Mouse (Mus musculus): Measurements from ENCODE around the gene Ralgds. TPM values are rescaled to one million over a fixed set of nuclear protein-coding genes. Genes with fewer than 3 reads are reported as not detected.
"Not testable (repeated sequence)": the region's sequence is repeated elsewhere in the genome, so short reads cannot be mapped to it uniquely, and the experiment has no call there.

Ralgds gene
- polyA plus RNA-seq, 1 experiment from 2014 or later, result 50.3 TPM

- no peak overlapping the region for H3K9ac ChIP-seq
- H3K4me2 ChIP-seq, result no peak overlapping the region
- 66% methylated on average over 6 of the region's 6 CpGs for WGBS
- no peaks in the 10 kb centered on the region for H3K36me3 ChIP-seq
- ATAC-seq (ENCODE audit: insufficient number of reproducible peaks, low FRiP score, low TSS enrichment, low read depth), result no peak
- H3K27ac ChIP-seq, result no peak overlapping the region
- no peaks in the 10 kb centered on the region for H3K9me3 ChIP-seq
- H3K27me3 ChIP-seq, result peaks cover 3% of the 10 kb centered on the region; the same call in 1 of the 2 replicates
- no peaks in the 10 kb centered on the region for H3K4me1 ChIP-seq
- no peak overlapping the region for H3K4me3 ChIP-seq
Measured at GRCm38 (mm10) chr2:28506291-28506690, 6.6 kb upstream of the Ralgds start.

DNA sequence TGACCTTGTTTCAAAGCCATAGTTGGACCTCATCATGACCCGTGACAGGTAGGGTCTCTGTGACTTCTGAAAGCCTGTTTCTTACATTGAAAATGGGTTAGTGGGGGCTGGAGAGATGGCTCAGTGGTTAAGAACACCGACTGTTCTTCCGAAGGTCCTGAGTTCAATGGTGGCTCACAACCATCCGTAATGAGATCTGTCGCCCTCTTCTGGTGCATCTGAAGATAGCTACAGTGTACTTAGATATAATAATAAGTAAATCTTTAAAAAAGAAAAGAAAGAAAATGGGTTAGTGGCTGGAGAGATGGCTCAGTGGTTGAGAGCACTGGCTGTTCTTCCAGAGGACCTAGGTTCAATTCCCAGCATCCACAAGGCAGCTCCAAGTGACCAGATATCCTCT is 1.3 kb upstream of the Ralgds start:
- not testable (repeated sequence) for H3K27me3 ChIP-seq; ATAC-seq (ENCODE audit: insufficient number of reproducible peaks, low FRiP score, low TSS enrichment, low read depth); H3K9ac ChIP-seq; H3K9me3 ChIP-seq; H3K4me2 ChIP-seq; H3K36me3 ChIP-seq; H3K4me3 ChIP-seq; H3K27ac ChIP-seq
- 46% methylated on average over 5 of the region's 5 CpGs for WGBS
- H3K4me1 ChIP-seq, result peaks cover 30% of the 10 kb centered on the region

- 0 out of 2 replicates have a peak, but pooled peaks have one; percentile 27 for ATAC-seq (ENCODE audit: insufficient number of reproducible peaks, low FRiP score, low TSS enrichment, low read depth)
- Histone ChIP-seq H3K9me3 (no peaks in the 10 kb centered on the region), H3K4me1 (peaks cover 46% of the 10 kb centered on the region), H3K27me3 (peaks cover 5% of the 10 kb centered on the region; the same call in 1 of the 2 replicates), H3K27ac (peak overlapping the region; percentile 81), H3K36me3 (peaks cover 7% of the 10 kb centered on the region; the same call in 1 of the 2 replicates), H3K9ac (peak overlapping the region; percentile 77), H3K4me3 (peak overlapping the region; percentile 80), H3K4me2 (peak overlapping the region; percentile 96)
- 4% methylated on average over 47 of the region's 47 CpGs for WGBS
Measured at GRCm38 (mm10) chr2:28513431-28514370, 776 bp downstream of the Ralgds start.

DNA sequence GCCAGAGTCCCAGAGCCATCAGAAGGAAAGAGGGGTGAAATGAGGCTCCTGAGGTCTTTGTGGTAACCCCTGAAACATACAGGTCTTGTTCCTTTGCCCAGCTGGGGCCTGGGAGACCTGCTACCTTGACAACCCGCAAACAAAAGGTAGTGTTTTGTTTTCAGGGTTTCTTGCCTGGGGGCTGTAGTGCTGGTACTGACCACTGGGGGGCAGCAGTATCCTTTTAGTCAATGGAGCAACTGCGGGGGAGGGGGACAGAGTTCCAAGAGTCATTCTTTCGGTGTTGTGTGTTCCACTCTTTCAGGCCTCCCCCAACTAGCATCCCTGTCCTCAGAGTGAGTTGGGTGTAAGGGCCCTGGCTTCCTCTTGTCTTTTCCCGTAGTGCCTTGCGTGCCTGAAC is 1.6 kb downstream of the Ralgds start:
- H3K4me3 ChIP-seq, result peak overlapping the region; percentile 80
- WGBS, result 12% methylated on average over 5 of the region's 5 CpGs
- peaks cover 49% of the 10 kb centered on the region for H3K4me1 ChIP-seq
- H3K9me3 ChIP-seq, result no peaks in the 10 kb centered on the region
- H3K27ac ChIP-seq, result 0 out of 2 replicates have a peak overlapping the region, but pooled peaks have one; percentile 81
- peaks cover 7% of the 10 kb centered on the region; the same call in 1 of the 2 replicates for H3K36me3 ChIP-seq
- peak overlapping the region; percentile 96 for H3K4me2 ChIP-seq
- ATAC-seq (ENCODE audit: insufficient number of reproducible peaks, low FRiP score, low TSS enrichment, low read depth), result no peak
- peaks cover 5% of the 10 kb centered on the region; the same call in 1 of the 2 replicates for H3K27me3 ChIP-seq
- H3K9ac ChIP-seq, result peak overlapping the region; percentile 77; the same call in 1 of the 2 replicates

- no peaks in the 10 kb centered on the region for H3K27me3 ChIP-seq
- 46% methylated on average over 5 of the region's 5 CpGs for WGBS
- H3K4me1 ChIP-seq, result peaks cover 72% of the 10 kb centered on the region
- ATAC-seq (ENCODE audit: insufficient number of reproducible peaks, low FRiP score, low TSS enrichment, low read depth), result no peak; the same call in 1 of the 2 replicates
- no peak overlapping the region for H3K27ac ChIP-seq
- H3K9ac ChIP-seq, result no peak overlapping the region
- no peak overlapping the region for H3K4me2 ChIP-seq
- no peaks in the 10 kb centered on the region for H3K9me3 ChIP-seq
- H3K4me3 ChIP-seq, result no peak overlapping the region
- H3K36me3 ChIP-seq, result peaks cover 7% of the 10 kb centered on the region; the same call in 1 of the 2 replicates
Measured at GRCm38 (mm10) chr2:28517206-28517909, 4.4 kb downstream of the Ralgds start.

- Histone ChIP-seq H3K4me3 (no peak overlapping the region), H3K4me1 (peaks cover 70% of the 10 kb centered on the region), H3K9me3 (no peaks in the 10 kb centered on the region), H3K27ac (no peak overlapping the region), H3K27me3 (no peaks in the 10 kb centered on the region), H3K36me3 (peaks cover 7% of the 10 kb centered on the region; the same call in 1 of the 2 replicates), H3K4me2 (no peak overlapping the region), H3K9ac (peak overlapping the region; percentile 8; the same call in 1 of the 2 replicates)
- ATAC-seq (ENCODE audit: insufficient number of reproducible peaks, low FRiP score, low TSS enrichment, low read depth), result no peak
- 36% methylated on average over 2 of the region's 2 CpGs for WGBS
Measured at GRCm38 (mm10) chr2:28518231-28518630, 5.3 kb downstream of the Ralgds start.

DNA sequence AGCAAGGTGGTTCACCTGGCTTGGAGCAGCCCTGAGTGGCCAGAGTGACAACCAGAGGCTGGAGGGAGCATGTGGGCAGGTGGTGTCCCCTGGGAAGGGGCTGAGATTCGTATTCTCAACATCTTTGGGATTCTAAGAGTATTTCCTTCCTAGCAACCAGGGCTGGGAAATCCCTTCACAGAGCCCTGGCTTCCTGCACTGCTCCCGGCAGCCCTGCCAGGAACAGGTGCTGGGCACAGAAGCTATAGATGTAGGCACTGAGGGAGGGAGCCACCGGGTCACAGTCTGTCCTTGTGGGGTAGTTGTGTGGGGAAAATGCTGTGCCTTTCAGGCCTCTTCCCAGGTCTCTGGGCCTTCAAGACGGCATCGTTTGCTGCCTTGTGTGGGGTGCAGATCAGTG is 7.7 kb downstream of the Ralgds start:
- no peak overlapping the region for H3K4me3 ChIP-seq
- no peaks in the 10 kb centered on the region for H3K27me3 ChIP-seq
- H3K36me3 ChIP-seq, result peaks cover 7% of the 10 kb centered on the region; the same call in 1 of the 2 replicates
- WGBS, result 67% methylated on average over 5 of the region's 5 CpGs
- H3K4me2 ChIP-seq, result no peak overlapping the region
- no peak overlapping the region for H3K9ac ChIP-seq
- H3K4me1 ChIP-seq, result peaks cover 72% of the 10 kb centered on the region
- ATAC-seq (ENCODE audit: insufficient number of reproducible peaks, low FRiP score, low TSS enrichment, low read depth), result no peak
- H3K9me3 ChIP-seq, result no peaks in the 10 kb centered on the region
- no peak overlapping the region for H3K27ac ChIP-seq

DNA sequence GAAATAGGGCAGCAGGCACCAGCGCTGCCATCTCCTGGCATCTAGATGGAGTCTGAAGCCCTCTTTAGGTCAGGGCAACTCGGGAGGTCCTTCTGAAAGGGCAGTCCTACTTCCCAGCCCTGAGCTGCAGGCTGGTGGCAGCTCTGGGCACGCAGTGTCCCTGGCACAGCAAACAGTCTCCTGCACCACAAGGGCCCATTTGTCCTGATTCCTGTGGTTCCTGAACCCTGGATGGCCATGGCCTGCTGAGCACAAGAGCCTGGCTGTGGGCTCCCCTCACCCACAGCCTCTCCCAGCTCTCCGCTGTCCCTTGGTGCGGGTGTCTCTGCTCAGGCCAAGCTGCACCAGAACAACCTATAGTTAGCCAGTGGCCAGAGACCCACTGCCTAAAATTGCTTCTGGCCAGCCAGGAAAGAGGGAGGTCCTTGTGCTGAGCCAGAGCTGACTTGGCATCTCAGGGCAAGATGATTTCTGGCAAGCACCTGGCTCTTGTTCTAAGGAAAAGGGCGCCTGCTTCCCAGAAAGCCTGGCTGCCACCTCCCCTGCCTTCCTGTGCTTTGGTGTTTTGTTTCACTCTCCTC is 8.7 kb downstream of the Ralgds start:
- ATAC-seq (ENCODE audit: insufficient number of reproducible peaks, low FRiP score, low TSS enrichment, low read depth), result no peak
- Histone ChIP-seq H3K27me3 (no peaks in the 10 kb centered on the region), H3K9ac (no peak overlapping the region), H3K9me3 (no peaks in the 10 kb centered on the region), H3K4me1 (peaks cover 83% of the 10 kb centered on the region), H3K4me3 (no peak overlapping the region), H3K4me2 (no peak overlapping the region), H3K36me3 (0 out of 2 replicates have a peak, but pooled peaks cover under 1% of the 10 kb centered on the region), H3K27ac (0 out of 2 replicates have a peak overlapping the region, but pooled peaks have one; percentile 18)
- 77% methylated on average over 6 of the region's 6 CpGs for WGBS

DNA sequence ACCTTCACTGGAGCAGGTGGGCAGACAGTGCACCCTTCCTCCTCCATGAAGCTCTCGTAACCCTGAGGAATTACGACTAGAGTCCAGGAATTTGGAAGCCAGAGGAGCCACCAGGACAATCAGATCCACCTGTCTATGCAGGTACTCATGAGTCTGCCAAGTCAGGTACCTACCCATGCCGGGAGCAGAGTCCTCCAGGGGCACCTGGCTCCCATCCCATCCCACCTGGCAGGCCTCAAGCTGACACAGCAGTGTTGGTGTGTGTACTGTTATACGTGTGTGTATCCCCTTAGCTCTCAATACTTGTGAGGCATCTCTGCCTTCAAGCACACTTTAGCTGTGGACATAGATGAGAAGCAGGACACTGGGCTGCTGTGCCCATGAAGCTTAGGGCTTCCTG is 9.2 kb downstream of the Ralgds start:
- Histone ChIP-seq H3K9me3 (no peaks in the 10 kb centered on the region), H3K27me3 (no peaks in the 10 kb centered on the region), H3K36me3 (no peaks in the 10 kb centered on the region), H3K9ac (no peak overlapping the region), H3K4me2 (no peak overlapping the region), H3K27ac (0 out of 2 replicates have a peak overlapping the region, but pooled peaks have one; percentile 18), H3K4me1 (peaks cover 86% of the 10 kb centered on the region), H3K4me3 (no peak overlapping the region)
- ATAC-seq (ENCODE audit: insufficient number of reproducible peaks, low FRiP score, low TSS enrichment, low read depth), result no peak
- WGBS, result 65% methylated on average over 4 of the region's 4 CpGs

DNA sequence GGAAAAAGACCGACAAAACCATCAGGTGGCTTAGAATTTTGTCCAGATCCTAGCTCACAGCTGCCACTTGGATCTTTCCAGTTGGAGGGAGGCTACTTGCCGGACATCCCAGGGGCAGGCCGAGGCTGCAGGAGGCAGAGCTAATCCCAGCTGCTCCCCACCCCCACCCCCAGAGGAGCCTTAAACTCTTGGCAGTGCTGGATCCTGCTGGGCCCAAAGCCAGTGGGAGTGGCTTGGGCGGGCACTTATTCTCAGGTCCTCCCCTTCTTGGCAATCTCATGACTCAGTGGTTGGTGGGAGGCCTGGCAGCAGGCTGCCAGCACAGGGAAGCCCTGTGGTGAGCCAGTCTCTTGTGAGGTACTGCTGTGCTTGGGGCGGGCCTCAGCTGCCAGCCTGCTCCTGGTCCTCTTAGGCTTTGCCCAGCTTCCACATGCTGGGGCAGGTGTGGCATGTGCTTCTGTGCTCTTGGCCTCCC is 10.8 kb downstream of the Ralgds start:
- Histone ChIP-seq H3K4me3 (no peak overlapping the region), H3K4me1 (peaks cover 86% of the 10 kb centered on the region), H3K36me3 (no peaks in the 10 kb centered on the region), H3K9me3 (no peaks in the 10 kb centered on the region), H3K9ac (no peak overlapping the region), H3K27me3 (no peaks in the 10 kb centered on the region), H3K4me2 (no peak overlapping the region), H3K27ac (peak overlapping the region; percentile 73)
- ATAC-seq (ENCODE audit: insufficient number of reproducible peaks, low FRiP score, low TSS enrichment, low read depth), result peak; percentile 82
- 14% methylated on average over 5 of the region's 5 CpGs for WGBS

DNA sequence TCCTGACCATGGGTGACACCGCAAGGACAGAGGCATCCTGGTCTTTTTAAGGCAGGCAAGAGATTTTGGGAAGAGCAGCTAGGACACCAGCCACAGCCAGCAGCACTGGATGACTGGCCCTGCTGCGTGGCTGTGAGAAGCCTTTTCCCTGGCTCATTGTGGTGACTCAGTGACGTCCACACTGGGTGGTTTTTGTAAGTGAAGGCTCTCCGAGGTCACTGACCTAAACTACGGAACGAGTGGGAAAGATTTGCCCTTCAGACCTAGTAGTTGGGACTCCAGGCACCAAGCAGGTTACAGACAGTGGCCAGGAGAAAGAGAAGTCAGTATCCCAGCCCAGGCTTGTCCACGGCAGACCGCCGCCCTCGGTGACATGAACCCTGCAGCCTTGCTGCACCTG is 11.5 kb downstream of the Ralgds start:
- Histone ChIP-seq H3K9me3 (no peaks in the 10 kb centered on the region), H3K4me2 (no peak overlapping the region), H3K36me3 (no peaks in the 10 kb centered on the region), H3K27me3 (no peaks in the 10 kb centered on the region), H3K4me3 (no peak overlapping the region), H3K27ac (peak overlapping the region; percentile 73), H3K9ac (no peak overlapping the region), H3K4me1 (peaks cover 90% of the 10 kb centered on the region)
- ATAC-seq (ENCODE audit: insufficient number of reproducible peaks, low FRiP score, low TSS enrichment, low read depth), result no peak
- 84% methylated on average over 10 of the region's 10 CpGs for WGBS
